Mouse (Mus musculus) liver, embryonic 14.5 days (tissue): ENCODE measurements around the gene Amz1. TPM values are rescaled to one million over a fixed set of nuclear protein-coding genes. Genes with fewer than 3 reads are reported as not detected.

Source experiments
- ATAC-seq: fragments of 200-750 bp; cut with Nextera tagmentation; 2 replicates; pipeline ENCODE4 v1.8.0; 2017; ENCODE audit warnings: moderate number of reproducible peaks, mild to moderate bottlenecking, moderate library complexity; ENCODE audit not compliant: insufficient read depth
- DNase-seq, 3 experiments: peaks; one replicate each; pipeline ENCODE4 v3.0.0-alpha.2; 2012 to 2013; ENCODE audit warnings: low read depth in 3 of 3, low spot score in 3 of 3
- H3K27ac ChIP-seq: fragments of 300-500 bp; sonication (generic); 2 replicates; pipeline ENCODE4 v1.5.1; 2014; ENCODE audit warnings: moderate library complexity, mild to moderate bottlenecking, control low read depth, inconsistent platforms
- H3K27me3 ChIP-seq: fragments of 300-500 bp; sonication (generic); 2 replicates; pipeline ENCODE4 v1.6.1; 2014; ENCODE audit warnings: mild to moderate bottlenecking, low read length, moderate library complexity; ENCODE audit not compliant: control insufficient read depth, insufficient read depth
- H3K36me3 ChIP-seq: fragments of 300-500 bp; sonication (generic); replicated peaks from 2 replicates; pipeline ENCODE4 v1.6.1; 2014; ENCODE audit warnings: low read depth; ENCODE audit not compliant: control insufficient read depth, insufficient read depth
- H3K4me1 ChIP-seq, 2 experiments: fragments of 200-500 bp in 1 of 2; fragments of 300-500 bp in 1 of 2; sonication (generic) in 1 of 2; replicated peaks; 2 replicates each; pipeline ENCODE4 v1.6.1; 2012 to 2014; ENCODE audit warnings: antibody characterized with exemption in 1 of 2, inconsistent platforms in 1 of 2, low read length in 1 of 2; ENCODE audit not compliant: control insufficient read depth in 2 of 2, insufficient read depth in 2 of 2
- H3K4me2 ChIP-seq: fragments of 300-500 bp; sonication (generic); 2 replicates; pipeline ENCODE4 v1.6.1; 2014; ENCODE audit warnings: low read depth, mild to moderate bottlenecking, control low read depth, moderate library complexity
- H3K4me3 ChIP-seq, 2 experiments: fragments of 200-500 bp in 1 of 2; fragments of 300-500 bp in 1 of 2; sonication (generic) in 1 of 2; 2 replicates each; pipeline ENCODE4 v1.5.1; 2012 to 2014; ENCODE audit warnings: low read depth in 2 of 2, low read length in 2 of 2, mild to moderate bottlenecking in 2 of 2, control low read depth in 1 of 2, inconsistent platforms in 1 of 2, moderate library complexity in 1 of 2; ENCODE audit not compliant: insufficient read depth in 1 of 2
- H3K9ac ChIP-seq: fragments of 300-500 bp; sonication (generic); replicated peaks from 2 replicates; pipeline ENCODE4 v1.6.1; 2014; ENCODE audit warnings: mild to moderate bottlenecking, control low read depth, moderate library complexity
- H3K9me3 ChIP-seq: fragments of 300-500 bp; sonication (generic); 2 replicates; pipeline ENCODE4 v1.6.1; 2016; ENCODE audit warnings: low read length, mixed read lengths; ENCODE audit not compliant: control insufficient read depth
- CTCF ChIP-seq: IDR thresholded peaks from 2 replicates; pipeline ENCODE4 v1.5.1; 2016; ENCODE audit warnings: antibody characterized with exemption, low read depth, control low read depth
- EP300 ChIP-seq: IDR thresholded peaks from 2 replicates; pipeline ENCODE4 v1.6.1; 2016; ENCODE audit warnings: antibody characterized with exemption, low read depth
- WGBS: fragments of 180-500 bp; shearing (Covaris S2); extraction: QIAGEN DNeasy Blood & Tissue Kit; methylation state at CpG from one replicate; pipeline ENCODE4 v1.1.7; 2014; ENCODE audit not compliant: insufficient replicate concordance; 5-methylcytosine and 5-hydroxymethylcytosine counted together
- polyA plus RNA-seq, 2 experiments: library from polyadenylated mRNA; depleted of rRNA in 1 of 2; stranded (reverse) in 1 of 2; unstranded in 1 of 2; fragments of >200 nt; fragmentation: Nextera tagmentation in 1 of 2; extraction: Ambion mirVana in 1 of 2; gene quantifications; 2 replicates each; pipeline versions ENCODE4 v1.2.1 to v1.2.3; 2012 to 2014

The Amz1 gene
- polyA plus RNA-seq, 2 experiments: 0.65 to 0.72 TPM

DNA sequence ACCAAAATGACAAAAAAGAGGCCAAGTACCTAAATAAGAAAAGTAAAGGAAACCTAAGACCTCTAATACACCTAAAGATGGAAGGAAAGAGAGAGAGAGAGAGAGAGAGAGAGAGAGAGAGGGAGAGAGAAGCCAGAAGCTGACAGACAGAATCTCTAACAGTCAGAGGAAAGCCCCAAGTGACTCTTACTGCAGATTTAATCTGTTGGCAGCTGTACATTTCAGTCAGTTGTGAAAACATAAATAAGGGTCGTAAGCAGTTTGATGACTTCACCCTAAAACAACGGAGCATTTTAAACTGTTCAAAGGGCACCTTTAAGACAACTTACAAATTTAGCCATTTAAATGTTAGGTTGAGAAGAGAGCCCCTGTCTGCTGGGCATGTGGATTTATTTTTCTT lies 66.5 kb downstream of the Amz1 start:
- Histone ChIP-seq H3K27ac (no peak overlapping the region), H3K4me2 (no peak overlapping the region), H3K27me3 (no peaks in the 10 kb centered on the region), H3K9me3 (no peaks in the 10 kb centered on the region), H3K36me3 (no peaks in the 10 kb centered on the region; the same call in 1 of the 2 replicates), H3K4me1 (peaks cover 29 to 48% of the 10 kb centered on the region in 2 experiments), H3K4me3 (no peak overlapping the region), H3K9ac (no peak overlapping the region)
- ATAC-seq: no peak
- WGBS: 43% methylated on average over 2 of the region's 2 CpGs
- TF ChIP-seq EP300: no peak
- TF ChIP-seq CTCF: no peak
- DNase-seq: no peak

DNA sequence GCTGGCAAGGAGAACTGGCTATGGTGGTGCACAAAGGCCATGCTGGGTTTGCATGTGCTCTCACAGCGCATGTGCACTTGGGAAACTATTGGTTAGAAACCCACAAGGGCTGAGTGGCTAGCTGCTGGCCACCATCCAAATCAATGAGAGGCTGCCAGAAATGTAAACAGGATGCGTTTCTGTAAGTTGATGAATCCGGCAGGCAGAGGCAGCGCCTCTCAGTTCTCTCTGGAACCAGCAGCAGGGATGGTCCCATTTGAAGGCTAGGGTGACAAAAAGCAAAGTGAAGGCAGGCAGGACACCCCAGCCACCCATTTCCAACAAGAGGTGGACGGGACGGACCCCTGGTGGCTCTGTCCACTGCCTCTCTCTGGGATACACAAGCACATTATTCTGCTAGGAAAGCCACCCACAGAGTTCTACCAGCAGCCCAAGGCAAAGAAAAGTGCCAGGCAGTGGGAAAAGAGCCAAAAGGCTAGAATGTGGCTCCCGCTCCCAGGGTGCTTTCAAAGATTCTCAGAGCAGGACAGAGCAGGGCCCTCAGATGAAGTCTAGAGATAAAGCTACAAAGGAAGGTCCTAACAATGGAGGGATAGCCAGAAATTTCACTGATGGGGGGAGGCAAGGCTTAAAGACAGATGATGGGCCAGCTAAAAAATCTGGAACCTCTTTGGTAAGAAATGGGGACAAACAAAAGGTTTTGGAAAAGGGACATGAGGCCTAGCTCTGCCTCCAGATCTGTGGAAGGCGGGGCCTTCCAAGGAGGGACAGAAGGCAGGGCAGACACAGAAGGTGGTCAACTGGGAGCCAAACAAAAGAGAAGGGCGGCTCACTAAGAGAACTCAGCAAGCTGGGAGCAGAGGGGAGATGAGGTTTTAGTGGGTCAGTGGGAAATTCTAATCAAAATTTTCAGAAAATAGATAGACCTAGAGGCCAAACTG lies 67.3 kb downstream of the Amz1 start:
- no peak overlapping the region for H3K9ac ChIP-seq

DNA sequence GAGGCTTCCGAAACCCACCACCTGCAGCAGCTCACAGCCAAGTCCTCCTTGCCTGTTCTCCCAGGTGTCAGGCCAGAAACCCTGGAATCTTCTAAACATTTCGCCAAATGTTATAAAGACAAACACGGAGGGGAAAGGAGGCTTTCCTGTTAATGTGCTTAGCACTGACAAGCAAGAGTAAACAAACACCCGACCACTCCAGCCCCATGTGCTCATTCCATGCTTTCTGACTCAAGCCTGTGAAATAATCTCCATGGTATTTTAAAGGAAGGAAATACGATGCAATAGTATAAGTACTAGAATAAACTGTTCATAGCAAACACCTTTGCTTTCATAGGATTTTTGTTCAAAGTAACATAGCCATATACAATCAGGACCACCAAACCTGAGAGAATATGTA lies 68.3 kb downstream of the Amz1 start:
- H3K27me3 ChIP-seq: no peaks in the 10 kb centered on the region
- H3K27ac ChIP-seq: peak overlapping the region; percentile 25; the same call in 1 of the 2 replicates
- no peak for DNase-seq
- no peak for ATAC-seq
- no peak overlapping the region for H3K4me3 ChIP-seq
- no peaks in the 10 kb centered on the region for H3K9me3 ChIP-seq
- H3K4me1 ChIP-seq: peaks cover 42 to 59% of the 10 kb centered on the region in 2 experiments
- H3K4me2 ChIP-seq: no peak overlapping the region
- H3K9ac ChIP-seq: no peak overlapping the region
- TF ChIP-seq CTCF (no peak), EP300 (no peak)
- no peaks in the 10 kb centered on the region for H3K36me3 ChIP-seq
- 57% methylated on average over 5 of the region's 5 CpGs for WGBS

More for the DNA sequence above, 67.3 kb downstream of the Amz1 start:
- Histone ChIP-seq H3K36me3 (no peaks in the 10 kb centered on the region), H3K9me3 (no peaks in the 10 kb centered on the region), H3K27ac (0 out of 2 replicates have a peak overlapping the region, but pooled peaks have one; percentile 28), H3K4me2 (no peak overlapping the region), H3K27me3 (no peaks in the 10 kb centered on the region), H3K4me3 (no peak overlapping the region), H3K4me1 (peaks cover 33 to 50% of the 10 kb centered on the region in 2 experiments)
- ATAC-seq: no peak
- WGBS: 55% methylated on average over 9 of the region's 9 CpGs
- TF ChIP-seq CTCF: no peak
- no peak for TF ChIP-seq EP300
- peak in 1 of 3 experiments; percentile 27 for DNase-seq

DNA sequence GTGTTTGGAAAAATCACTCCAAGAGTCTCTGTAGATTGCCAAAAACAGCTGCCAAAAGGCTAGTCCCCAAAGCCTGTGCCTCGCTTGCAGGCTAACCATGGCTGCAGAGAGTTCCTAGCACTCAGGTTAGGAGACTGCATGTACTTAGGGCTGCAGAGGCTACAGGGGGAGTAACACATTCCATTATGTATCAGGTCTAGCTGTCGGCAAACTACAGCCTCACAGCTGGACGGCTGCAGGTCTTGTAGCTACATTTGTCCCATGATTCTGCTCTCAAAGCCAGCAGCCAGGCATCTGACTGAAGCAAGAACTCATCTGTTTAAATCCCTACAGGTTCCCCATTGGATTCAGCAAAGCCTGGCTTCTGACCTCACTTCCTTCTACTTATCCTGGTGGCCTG lies 70.8 kb downstream of the Amz1 start:
- Histone ChIP-seq H3K4me1 (peaks cover 48 to 76% of the 10 kb centered on the region in 2 experiments), H3K4me3 (no peak overlapping the region), H3K27ac (no peak overlapping the region; the same call in 1 of the 2 replicates), H3K9ac (no peak overlapping the region), H3K36me3 (no peaks in the 10 kb centered on the region), H3K9me3 (no peaks in the 10 kb centered on the region), H3K27me3 (no peaks in the 10 kb centered on the region), H3K4me2 (no peak overlapping the region)
- ATAC-seq: 0 out of 2 replicates have a peak, but pooled peaks have one; percentile 6
- DNase-seq: no peak
- TF ChIP-seq EP300 (no peak), CTCF (no peak)
- WGBS: 30% methylated on average over 3 of the region's 3 CpGs

DNA sequence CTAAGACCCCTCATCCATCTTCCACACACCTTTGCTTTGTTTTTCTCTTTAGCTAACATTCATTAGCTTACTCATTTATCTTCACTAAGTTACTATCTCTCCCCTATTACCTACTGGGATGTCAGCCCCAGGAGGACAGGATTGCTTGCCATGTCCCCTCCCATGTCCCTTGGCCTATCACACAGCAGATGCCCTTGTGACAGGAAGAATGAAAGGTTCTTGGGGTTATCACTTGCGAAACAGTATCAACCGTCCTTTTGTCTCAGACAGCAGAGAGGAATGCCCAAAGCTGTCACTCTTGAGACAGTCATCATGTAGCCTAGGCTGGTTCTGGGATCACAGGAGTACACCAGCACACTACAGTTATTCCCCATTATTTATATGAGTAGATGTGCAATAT lies 71.2 kb downstream of the Amz1 start:
- H3K4me3 ChIP-seq: no peak overlapping the region
- H3K27ac ChIP-seq: peak overlapping the region; percentile 39; the same call in 1 of the 2 replicates
- no peaks in the 10 kb centered on the region for H3K9me3 ChIP-seq
- DNase-seq (peak; percentile 51 to 55 (median 53)), ATAC-seq (peak; percentile 86)
- peaks cover 48 to 73% of the 10 kb centered on the region in 2 experiments for H3K4me1 ChIP-seq
- peak overlapping the region; percentile 29 for H3K4me2 ChIP-seq
- H3K36me3 ChIP-seq: no peaks in the 10 kb centered on the region
- TF ChIP-seq CTCF (no peak), EP300 (peak; percentile 93)
- 2% methylated on average over 2 of the region's 2 CpGs for WGBS
- H3K9ac ChIP-seq: 0 out of 2 replicates have a peak overlapping the region, but pooled peaks have one; percentile 18
- no peaks in the 10 kb centered on the region for H3K27me3 ChIP-seq
